ENCODE assay signal across 26 mouse cellular contexts in the genomic region with DNA sequence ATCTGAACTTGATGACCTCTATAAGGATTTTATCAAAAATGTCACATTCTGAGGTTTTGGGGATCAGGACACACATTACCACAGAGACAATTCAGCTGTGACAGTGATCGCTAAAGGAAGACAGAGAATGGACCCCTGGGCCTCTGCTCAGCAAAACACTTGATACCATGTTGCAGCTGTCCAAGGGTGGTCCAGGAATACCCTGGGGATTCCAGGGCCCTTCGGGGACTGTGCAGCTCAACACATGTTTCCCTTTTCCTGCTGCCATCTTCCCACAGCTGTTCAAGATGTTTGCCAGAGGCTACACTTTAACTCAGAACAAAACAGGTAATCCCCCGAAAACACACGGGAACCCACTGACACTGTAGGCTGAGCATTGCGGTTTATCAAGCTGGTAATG.
"Had no signal": no experiment of that assay in that cellular context is flagged by ENCODE, and none has a peak within 500 bp of the region (broad histone marks: within the 10 kb centered on the region; RNA-seq: fewer than 3 reads in every experiment).

No protein-coding gene starts in this region.

- H3K36me3 ChIP-seq: heart, embryonic 10.5 days; heart, embryonic 12.5 days; hindbrain, embryonic 10.5 days; hindbrain, embryonic 12.5 days; intestine, embryonic 15.5 days; limb, embryonic 10.5 days; limb, embryonic 12.5 days; liver, embryonic 12.5 days had no signal

- H3K9ac ChIP-seq: heart, embryonic 12.5 days; hindbrain, embryonic 12.5 days; hindbrain, embryonic 14.5 days; intestine, embryonic 15.5 days; limb, embryonic 12.5 days; liver, embryonic 12.5 days; liver, embryonic 14.5 days had no signal

- H3K9me3 ChIP-seq: heart, embryonic 10.5 days; heart, embryonic 12.5 days; hindbrain, embryonic 10.5 days; hindbrain, embryonic 12.5 days; intestine, embryonic 15.5 days; limb, embryonic 10.5 days; limb, embryonic 12.5 days; liver, embryonic 12.5 days had no signal

- H3K4me2 ChIP-seq: heart, embryonic 12.5 days; hindbrain, embryonic 12.5 days; hindbrain, embryonic 14.5 days; intestine, embryonic 15.5 days; limb, embryonic 12.5 days; liver, embryonic 12.5 days had no signal

- H3K27ac ChIP-seq: gastrocnemius, adult 2 months; heart, embryonic 10.5 days; hindbrain, embryonic 10.5 days; hindbrain, embryonic 12.5 days; hindbrain, embryonic 14.5 days; intestine, embryonic 15.5 days; layer of hippocampus, adult 2 months; left cerebral cortex, adult 2 months; liver, embryonic 12.5 days; liver, embryonic 14.5 days had no signal

- H3K4me1 ChIP-seq: intestine, embryonic 15.5 days; liver, embryonic 12.5 days had no signal

- H3K27me3 ChIP-seq: heart, embryonic 12.5 days; hindbrain, embryonic 12.5 days; intestine, embryonic 15.5 days; limb, embryonic 12.5 days; liver, embryonic 12.5 days had no signal

- ATAC-seq: hindbrain, embryonic 16.5 days; inflammation-experienced regulatory T-cells, adult 6 months; intestine, embryonic 15.5 days; intestine, postnatal 0 days; liver, embryonic 12.5 days had no signal

- H3K4me3 ChIP-seq: gastrocnemius, adult 2 months; heart, embryonic 10.5 days; heart, embryonic 12.5 days; hindbrain, embryonic 10.5 days; hindbrain, embryonic 12.5 days; intestine, embryonic 15.5 days; layer of hippocampus, adult 2 months; left cerebral cortex, adult 2 months; limb, embryonic 10.5 days; limb, embryonic 12.5 days; liver, embryonic 12.5 days had no signal

- DNase-seq: gastrocnemius, adult 2 months; gastrocnemius, postnatal 10 days; gastrocnemius, postnatal 25 days; heart, adult 18-20 months; heart, postnatal 10 days; heart, postnatal 4 days; kidney, adult 18-20 months; kidney, adult 8-10 months; kidney, postnatal 10 days; kidney, postnatal 25 days; kidney, postnatal 4 days had no signal
